Mouse (Mus musculus): ENCODE measurements at regions not wholly inside any gene's neighbourhood (a gene's known extent, or its start where the extent isn't known, plus 50 kb on each side); places are given as distances from the start of the nearest gene placed in this dataset.

- Histone ChIP-seq H3K36me3 (ENCODE audit: control insufficient read depth, insufficient read depth, low read length) (no peaks in the 10 kb centered on the region), H3K4me1 (ENCODE audit: control insufficient read depth, insufficient read depth, insufficient read length) (no peaks in the 10 kb centered on the region), H3K27me3 (ENCODE audit: control insufficient read depth, insufficient read depth, low read length) (no peaks in the 10 kb centered on the region), H3K27ac (ENCODE audit: insufficient read depth, low read length) (no peak overlapping the region), H3K4me3 (ENCODE audit: extremely low read depth, insufficient read depth, insufficient read length) (no peak overlapping the region)
- TF ChIP-seq CTCF (IDR thresholded peaks at IDR 0.05; ENCODE audit: extremely low read depth, insufficient read depth, insufficient read length, insufficient replicate concordance), result no peak
- TF ChIP-seq POLR2A (IDR thresholded peaks at IDR 0.05; ENCODE audit: low read depth, low read length), result no peak
- WGBS, result 93% methylated on average over 8 of the region's 8 CpGs
- no peak for DNase-seq (ENCODE audit: low read depth in 1 of 2, low spot score in 2 of 2)
Measured at GRCm38 (mm10) chr11:18722770-18723169, 296.0 kb downstream of the Meis1 start.

DNA sequence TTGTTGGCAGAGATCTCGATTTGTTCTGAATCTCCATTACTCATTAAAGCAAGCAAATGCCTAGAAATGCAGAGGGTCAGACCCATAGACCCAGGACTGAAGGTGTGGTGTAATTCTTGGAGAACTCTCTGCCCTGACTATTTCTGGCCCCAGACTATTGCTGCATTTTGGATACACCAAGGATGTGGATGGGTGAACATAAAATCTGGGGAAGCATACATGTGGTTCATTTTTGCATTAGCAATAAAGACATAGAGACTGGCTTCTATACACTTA lies 303.0 kb downstream of the Meis1 start:
- DNase-seq (ENCODE audit: low read depth in 1 of 2, low spot score in 2 of 2), result no peak
- Histone ChIP-seq H3K4me3 (ENCODE audit: extremely low read depth, insufficient read depth, insufficient read length) (no peak overlapping the region), H3K36me3 (ENCODE audit: control insufficient read depth, insufficient read depth, low read length) (no peaks in the 10 kb centered on the region), H3K27me3 (ENCODE audit: control insufficient read depth, insufficient read depth, low read length) (no peaks in the 10 kb centered on the region), H3K27ac (ENCODE audit: insufficient read depth, low read length) (no peak overlapping the region), H3K4me1 (ENCODE audit: control insufficient read depth, insufficient read depth, insufficient read length) (no peaks in the 10 kb centered on the region)
- WGBS, result 49% methylated on average over 1 of the region's 1 CpGs
- no peak for TF ChIP-seq POLR2A (IDR thresholded peaks at IDR 0.05; ENCODE audit: low read depth, low read length)
- no peak for TF ChIP-seq CTCF (IDR thresholded peaks at IDR 0.05; ENCODE audit: extremely low read depth, insufficient read depth, insufficient read length, insufficient replicate concordance)

- 57% methylated on average over 2 of the region's 2 CpGs for WGBS
- H3K27me3 ChIP-seq (ENCODE audit: control insufficient read depth, insufficient read depth, low read length), result no peaks in the 10 kb centered on the region
Measured at GRCm38 (mm10) chr11:18715050-18715850, 303.5 kb downstream of the Meis1 start.

GRCm38 (mm10) chr11:18714400-18714799 lies 304.4 kb downstream of the Meis1 start:
- Histone ChIP-seq H3K27me3 (ENCODE audit: control insufficient read depth, insufficient read depth, low read length) (no peaks in the 10 kb centered on the region), H3K36me3 (ENCODE audit: control insufficient read depth, insufficient read depth, low read length) (no peaks in the 10 kb centered on the region), H3K27ac (ENCODE audit: insufficient read depth, low read length) (no peak overlapping the region), H3K4me3 (ENCODE audit: extremely low read depth, insufficient read depth, insufficient read length) (no peak overlapping the region), H3K4me1 (ENCODE audit: control insufficient read depth, insufficient read depth, insufficient read length) (no peaks in the 10 kb centered on the region)
- 76% methylated on average over 5 of the region's 5 CpGs for WGBS
- DNase-seq (ENCODE audit: low read depth in 1 of 2, low spot score in 2 of 2), result no peak
- no peak for TF ChIP-seq POLR2A (IDR thresholded peaks at IDR 0.05; ENCODE audit: low read depth, low read length)
- no peak for TF ChIP-seq CTCF (IDR thresholded peaks at IDR 0.05; ENCODE audit: extremely low read depth, insufficient read depth, insufficient read length, insufficient replicate concordance)

More at GRCm38 (mm10) chr11:18715050-18715850, 303.5 kb downstream of the Meis1 start:
- Histone ChIP-seq H3K4me1 (ENCODE audit: control insufficient read depth, insufficient read depth, insufficient read length) (no peaks in the 10 kb centered on the region), H3K36me3 (ENCODE audit: control insufficient read depth, insufficient read depth, low read length) (no peaks in the 10 kb centered on the region), H3K27ac (ENCODE audit: insufficient read depth, low read length) (no peak overlapping the region), H3K4me3 (ENCODE audit: extremely low read depth, insufficient read depth, insufficient read length) (no peak overlapping the region)
- no peak for TF ChIP-seq POLR2A (IDR thresholded peaks at IDR 0.05; ENCODE audit: low read depth, low read length)
- no peak for TF ChIP-seq CTCF (IDR thresholded peaks at IDR 0.05; ENCODE audit: extremely low read depth, insufficient read depth, insufficient read length, insufficient replicate concordance)
- DNase-seq (ENCODE audit: low read depth in 1 of 2, low spot score in 2 of 2), result no peak

DNA sequence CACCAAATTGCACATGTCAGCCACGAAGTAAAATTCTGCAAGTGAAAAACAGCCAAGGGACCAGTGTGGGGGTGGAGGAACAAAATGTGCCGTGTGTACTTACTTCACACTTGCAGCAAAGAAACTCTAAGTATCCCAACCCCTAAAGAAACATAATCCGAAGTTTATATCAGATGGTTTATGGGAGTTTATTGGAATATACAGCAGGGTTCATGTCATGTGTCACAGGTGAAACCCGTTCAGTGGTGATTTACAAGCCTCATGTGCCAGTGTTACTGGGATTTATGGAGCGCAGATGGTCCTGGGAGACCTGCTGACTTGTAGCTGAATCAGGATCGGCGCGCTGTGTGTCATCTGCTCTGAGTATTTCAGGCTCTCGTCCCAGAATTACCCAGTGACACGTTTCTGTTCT lies 306.1 kb downstream of the Meis1 start:
- no peak overlapping the region for H3K4me3 ChIP-seq (ENCODE audit: extremely low read depth, insufficient read depth, insufficient read length)
- no peaks in the 10 kb centered on the region for H3K4me1 ChIP-seq (ENCODE audit: control insufficient read depth, insufficient read depth, insufficient read length)
- no peaks in the 10 kb centered on the region for H3K27me3 ChIP-seq (ENCODE audit: control insufficient read depth, insufficient read depth, low read length)
- no peaks in the 10 kb centered on the region for H3K36me3 ChIP-seq (ENCODE audit: control insufficient read depth, insufficient read depth, low read length)
- no peak for TF ChIP-seq POLR2A (IDR thresholded peaks at IDR 0.05; ENCODE audit: low read depth, low read length)
- no peak for DNase-seq (ENCODE audit: low read depth in 1 of 2, low spot score in 2 of 2)
- 88% methylated on average over 10 of the region's 10 CpGs for WGBS
- H3K27ac ChIP-seq (ENCODE audit: insufficient read depth, low read length), result no peak overlapping the region

DNA sequence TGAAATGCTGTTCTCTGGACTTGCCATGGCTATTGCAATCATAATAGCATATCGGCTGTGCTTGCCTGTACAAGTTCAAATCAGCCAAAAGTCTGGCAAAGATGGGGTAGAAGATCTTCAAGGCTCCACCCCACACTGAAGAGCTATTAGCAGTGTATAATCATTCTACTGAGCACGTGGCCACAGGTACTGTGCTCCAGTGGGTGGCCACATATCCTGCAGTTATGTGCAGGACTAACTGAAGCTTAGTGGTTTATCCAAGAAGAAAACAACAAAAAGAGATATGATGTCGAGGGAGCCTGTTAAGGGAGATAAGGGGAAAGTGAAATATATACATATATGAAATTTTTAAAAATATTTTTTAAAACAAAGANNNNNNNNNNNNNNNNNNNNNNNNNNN lies 309.2 kb downstream of the Meis1 start:
- 83% methylated on average over 3 of the region's 3 CpGs for WGBS
- no peaks in the 10 kb centered on the region for H3K36me3 ChIP-seq (ENCODE audit: control insufficient read depth, insufficient read depth, low read length)
- no peak for TF ChIP-seq CTCF (IDR thresholded peaks at IDR 0.05; ENCODE audit: extremely low read depth, insufficient read depth, insufficient read length, insufficient replicate concordance)
- TF ChIP-seq POLR2A (IDR thresholded peaks at IDR 0.05; ENCODE audit: low read depth, low read length), result no peak
- no peaks in the 10 kb centered on the region for H3K27me3 ChIP-seq (ENCODE audit: control insufficient read depth, insufficient read depth, low read length)
- no peak for DNase-seq (ENCODE audit: low read depth in 1 of 2, low spot score in 2 of 2)
- H3K4me3 ChIP-seq (ENCODE audit: extremely low read depth, insufficient read depth, insufficient read length), result no peak overlapping the region
- no peak overlapping the region for H3K27ac ChIP-seq (ENCODE audit: insufficient read depth, low read length)
- no peaks in the 10 kb centered on the region for H3K4me1 ChIP-seq (ENCODE audit: control insufficient read depth, insufficient read depth, insufficient read length)

DNA sequence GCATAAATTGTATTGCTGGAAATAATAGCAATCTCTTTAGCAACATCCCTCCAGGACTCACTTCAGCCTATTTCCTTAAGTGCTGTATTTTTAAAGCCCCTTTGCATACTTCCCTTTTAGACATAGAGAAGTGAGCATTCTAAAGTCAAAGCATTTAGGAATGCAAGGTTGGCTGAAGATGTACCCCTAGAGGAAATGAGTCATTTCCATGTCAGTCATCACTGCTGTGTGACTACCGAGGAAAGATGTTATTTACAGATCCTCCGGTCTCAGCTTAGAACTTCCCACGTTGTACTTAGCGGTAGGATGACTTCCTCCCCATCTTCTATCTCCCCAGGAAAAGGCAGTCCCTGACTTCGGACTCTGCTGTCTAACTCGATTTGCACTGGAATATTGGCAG lies 337.2 kb downstream of the Meis1 start:
- H3K4me1 ChIP-seq (ENCODE audit: control insufficient read depth, insufficient read depth, insufficient read length), result no peaks in the 10 kb centered on the region
- no peaks in the 10 kb centered on the region for H3K36me3 ChIP-seq (ENCODE audit: control insufficient read depth, insufficient read depth, low read length)
- no peak overlapping the region for H3K4me3 ChIP-seq (ENCODE audit: extremely low read depth, insufficient read depth, insufficient read length)
- TF ChIP-seq POLR2A (IDR thresholded peaks at IDR 0.05; ENCODE audit: low read depth, low read length) (no peak), CTCF (IDR thresholded peaks at IDR 0.05; ENCODE audit: extremely low read depth, insufficient read depth, insufficient read length, insufficient replicate concordance) (no peak)
- H3K27ac ChIP-seq (ENCODE audit: insufficient read depth, low read length), result no peak overlapping the region
- 51% methylated on average over 6 of the region's 6 CpGs for WGBS
- no peaks in the 10 kb centered on the region for H3K27me3 ChIP-seq (ENCODE audit: control insufficient read depth, insufficient read depth, low read length)
- no peak for DNase-seq (ENCODE audit: low read depth in 1 of 2, low spot score in 2 of 2)

All from spleen, adult 2 months (tissue).